Mouse (Mus musculus) lung, postnatal 0 days (tissue): ENCODE measurements around the gene D5Ertd579e. TPM values are rescaled to one million over a fixed set of nuclear protein-coding genes. Genes with fewer than 3 reads are reported as not detected.

ENCODE experiments used
- ATAC-seq: fragments of 200-750 bp; cut with Nextera tagmentation; 2 replicates; pipeline ENCODE4 v1.8.0; 2017; ENCODE audit warnings: moderate library complexity
- DNase-seq: peaks from one replicate; pipeline ENCODE4 v3.0.0-alpha.2; 2016; ENCODE audit warnings: low spot score
- H3K27ac ChIP-seq: fragments of 300-500 bp; sonication (generic); 2 replicates; pipeline ENCODE4 v1.5.1; 2014; ENCODE audit warnings: antibody characterized with exemption, mild to moderate bottlenecking, low read length, mixed read lengths
- H3K27me3 ChIP-seq: fragments of 300-500 bp; sonication (generic); replicated peaks from 2 replicates; pipeline ENCODE4 v1.6.1; 2014; ENCODE audit warnings: low read length, mixed read lengths; ENCODE audit not compliant: insufficient read depth
- H3K36me3 ChIP-seq: fragments of 300-500 bp; sonication (generic); 2 replicates; pipeline ENCODE4 v1.6.1; 2014; ENCODE audit warnings: low read length, mixed read lengths; ENCODE audit not compliant: insufficient read depth
- H3K4me1 ChIP-seq: fragments of 300-500 bp; sonication (generic); 2 replicates; pipeline ENCODE4 v1.6.1; 2014; ENCODE audit warnings: antibody characterized with exemption, low read depth, low read length, mixed read lengths; ENCODE audit not compliant: insufficient read depth
- H3K4me2 ChIP-seq: fragments of 300-500 bp; sonication (generic); replicated peaks from 2 replicates; pipeline ENCODE4 v1.6.1; 2014; ENCODE audit warnings: low read depth, mild to moderate bottlenecking, low read length, moderate library complexity, mixed read lengths
- H3K4me3 ChIP-seq: fragments of 300-500 bp; sonication (generic); 2 replicates; pipeline ENCODE4 v1.5.1; 2014; ENCODE audit warnings: low read depth, low read length
- H3K9ac ChIP-seq: fragments of 300-500 bp; sonication (generic); replicated peaks from 2 replicates; pipeline ENCODE4 v1.6.1; 2014; ENCODE audit warnings: low read depth, mild to moderate bottlenecking
- H3K9me3 ChIP-seq: fragments of 300-500 bp; sonication (generic); 2 replicates; pipeline ENCODE4 v1.6.1; 2016; ENCODE audit warnings: low read length, mixed read lengths
- CTCF ChIP-seq: IDR thresholded peaks from 2 replicates; pipeline ENCODE4 v1.5.1; 2016; ENCODE audit warnings: antibody characterized with exemption, mild to moderate bottlenecking
- EP300 ChIP-seq: IDR thresholded peaks from 2 replicates; pipeline ENCODE4 v1.6.1; 2016; ENCODE audit warnings: antibody characterized with exemption, mild to moderate bottlenecking, control low read depth
- WGBS: fragments of 180-500 bp; shearing (Covaris S2); extraction: QIAGEN DNeasy Blood & Tissue Kit; methylation state at CpG from one replicate; pipeline ENCODE4 v1.1.7; 2014; 5-methylcytosine and 5-hydroxymethylcytosine counted together
- polyA plus RNA-seq: library from polyadenylated mRNA; unstranded; fragments of >200 nt; fragmentation: Nextera tagmentation; extraction: Ambion mirVana; gene quantifications from 2 replicates; pipeline ENCODE4 v1.2.1, GENCODE M21; 2015

The D5Ertd579e gene
- polyA plus RNA-seq, 1 experiment from 2014 or later = 14.6 TPM

DNA sequence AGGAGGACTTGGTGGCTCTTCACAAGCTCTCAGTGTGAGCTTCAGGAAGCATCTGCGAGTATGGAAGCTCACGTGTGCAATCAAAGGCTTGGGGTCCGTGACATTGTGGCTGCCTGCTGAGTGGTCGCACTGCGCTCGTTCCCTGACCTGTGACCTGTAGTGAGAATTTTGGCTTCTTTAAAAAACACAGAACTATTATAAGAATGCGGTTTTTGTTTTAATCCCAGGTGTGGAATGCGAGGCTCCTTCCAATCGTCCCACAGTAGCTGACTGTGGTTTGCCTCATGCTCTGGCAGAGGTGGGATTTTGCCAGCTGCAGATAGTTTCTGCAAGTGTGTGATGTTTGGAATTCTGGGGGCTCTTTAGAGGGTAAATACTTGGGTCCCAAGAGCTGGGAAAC lies 27.5 kb upstream of the D5Ertd579e start:
- H3K4me2 ChIP-seq = no peak overlapping the region
- TF ChIP-seq EP300 (no peak), CTCF (no peak)
- H3K27me3 ChIP-seq = 0 out of 2 replicates have a peak, but pooled peaks cover 21% of the 10 kb centered on the region
- no peak overlapping the region for H3K4me3 ChIP-seq
- H3K9ac ChIP-seq = no peak overlapping the region
- no peak for ATAC-seq
- H3K4me1 ChIP-seq = no peaks in the 10 kb centered on the region
- no peaks in the 10 kb centered on the region for H3K9me3 ChIP-seq
- 62% methylated on average over 9 of the region's 9 CpGs for WGBS
- no peaks in the 10 kb centered on the region for H3K36me3 ChIP-seq
- DNase-seq = no peak
- no peak overlapping the region for H3K27ac ChIP-seq

- 0 out of 2 replicates have a peak, but pooled peaks cover 17% of the 10 kb centered on the region for H3K27me3 ChIP-seq
- ATAC-seq (peak; percentile 92), DNase-seq (peak; percentile 87)
- H3K4me1 ChIP-seq = no peaks in the 10 kb centered on the region
- 35% methylated on average over 6 of the region's 6 CpGs for WGBS
- H3K9ac ChIP-seq = no peak overlapping the region
- H3K4me2 ChIP-seq = no peak overlapping the region
- H3K4me3 ChIP-seq = no peak overlapping the region
- H3K9me3 ChIP-seq = no peaks in the 10 kb centered on the region
- H3K27ac ChIP-seq = no peak overlapping the region
- TF ChIP-seq EP300 (peak; percentile 93), CTCF (no peak)
- no peaks in the 10 kb centered on the region for H3K36me3 ChIP-seq
Observed at GRCm38 (mm10) chr5:36722415-36722856, 26.6 kb upstream of the D5Ertd579e start.

GRCm38 (mm10) chr5:36720710-36721375 lies 25.0 kb upstream of the D5Ertd579e start:
- H3K27ac ChIP-seq = no peak overlapping the region
- H3K4me2 ChIP-seq = no peak overlapping the region
- no peak for ATAC-seq
- TF ChIP-seq CTCF = no peak
- no peak for TF ChIP-seq EP300
- no peak overlapping the region for H3K9ac ChIP-seq
- no peaks in the 10 kb centered on the region for H3K36me3 ChIP-seq
- no peaks in the 10 kb centered on the region for H3K4me1 ChIP-seq
- no peaks in the 10 kb centered on the region for H3K9me3 ChIP-seq
- peaks cover 17% of the 10 kb centered on the region; the same call in 1 of the 2 replicates for H3K27me3 ChIP-seq
- DNase-seq = no peak
- WGBS = 56% methylated on average over 5 of the region's 5 CpGs
- no peak overlapping the region for H3K4me3 ChIP-seq

- DNase-seq (no peak), ATAC-seq (no peak)
- Histone ChIP-seq H3K36me3 (no peaks in the 10 kb centered on the region), H3K9ac (no peak overlapping the region), H3K4me3 (no peak overlapping the region), H3K4me1 (no peaks in the 10 kb centered on the region), H3K9me3 (no peaks in the 10 kb centered on the region), H3K27me3 (peaks cover 20% of the 10 kb centered on the region; the same call in 1 of the 2 replicates), H3K27ac (no peak overlapping the region), H3K4me2 (no peak overlapping the region)
- TF ChIP-seq CTCF = no peak
- no peak for TF ChIP-seq EP300
- WGBS = 76% methylated on average over 5 of the region's 5 CpGs
Observed at GRCm38 (mm10) chr5:36720219-36720618, 24.4 kb upstream of the D5Ertd579e start.

GRCm38 (mm10) chr5:36719601-36720000 lies 23.8 kb upstream of the D5Ertd579e start:
- H3K4me3 ChIP-seq = no peak overlapping the region
- ATAC-seq (no peak), DNase-seq (no peak)
- H3K9ac ChIP-seq = no peak overlapping the region
- 88% methylated on average over 3 of the region's 3 CpGs for WGBS
- no peak overlapping the region for H3K27ac ChIP-seq
- no peaks in the 10 kb centered on the region for H3K4me1 ChIP-seq
- no peak overlapping the region for H3K4me2 ChIP-seq
- no peaks in the 10 kb centered on the region for H3K36me3 ChIP-seq
- TF ChIP-seq EP300 (no peak), CTCF (no peak)
- H3K9me3 ChIP-seq = no peaks in the 10 kb centered on the region
- peaks cover 20% of the 10 kb centered on the region; the same call in 1 of the 2 replicates for H3K27me3 ChIP-seq

DNA sequence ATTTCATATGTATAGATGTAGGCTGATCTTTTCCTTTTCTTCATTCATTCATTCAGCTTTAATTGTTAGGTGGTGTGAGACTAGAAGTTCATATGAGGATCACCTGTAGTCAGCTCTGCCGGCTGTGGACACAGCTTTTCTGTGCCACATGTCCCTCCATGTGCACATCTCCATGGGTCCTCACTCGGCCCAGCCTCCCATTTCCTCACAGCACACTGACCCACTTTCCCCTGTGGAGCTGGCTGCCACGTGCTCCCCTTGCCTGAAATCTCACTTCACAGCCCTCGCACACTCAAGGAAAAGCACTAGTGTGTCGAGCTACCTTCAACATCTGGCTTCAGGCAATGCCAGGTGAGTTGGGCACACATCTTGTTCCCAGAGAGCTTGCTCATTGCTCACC lies 23.3 kb upstream of the D5Ertd579e start:
- DNase-seq (no peak), ATAC-seq (no peak)
- Histone ChIP-seq H3K4me2 (no peak overlapping the region), H3K36me3 (no peaks in the 10 kb centered on the region), H3K4me1 (no peaks in the 10 kb centered on the region), H3K4me3 (no peak overlapping the region), H3K9ac (no peak overlapping the region), H3K27me3 (peaks cover 20% of the 10 kb centered on the region; the same call in 1 of the 2 replicates), H3K9me3 (no peaks in the 10 kb centered on the region), H3K27ac (no peak overlapping the region)
- no peak for TF ChIP-seq CTCF
- TF ChIP-seq EP300 = no peak
- WGBS = 72% methylated on average over 5 of the region's 5 CpGs

- Histone ChIP-seq H3K36me3 (no peaks in the 10 kb centered on the region), H3K4me2 (no peak overlapping the region), H3K9ac (no peak overlapping the region), H3K9me3 (no peaks in the 10 kb centered on the region), H3K4me1 (peaks cover 2% of the 10 kb centered on the region), H3K27ac (no peak overlapping the region), H3K27me3 (peaks cover 20% of the 10 kb centered on the region; the same call in 1 of the 2 replicates), H3K4me3 (no peak overlapping the region)
- TF ChIP-seq EP300 = no peak
- no peak for TF ChIP-seq CTCF
- ATAC-seq = no peak
- 73% methylated on average over 3 of the region's 3 CpGs for WGBS
- DNase-seq = no peak
Observed at GRCm38 (mm10) chr5:36717889-36718288, 22.1 kb upstream of the D5Ertd579e start.
